Mouse (Mus musculus) embryo, embryonic 9.5 days (tissue): ENCODE data around the gene Ankrd22.

Experiments used
- DNase-seq: peaks from one replicate; pipeline ENCODE4 v3.0.0-alpha.2; 2017; ENCODE audit errors: extremely low spot score

Gene Ankrd22

GRCm38 (mm10) chr19:34095381-34095780, 70.5 kb downstream of the Ankrd22 start:
- no peak for DNase-seq

- no peak for DNase-seq
Measured at GRCm38 (mm10) chr19:34089011-34089680, 76.7 kb downstream of the Ankrd22 start.

GRCm38 (mm10) chr19:34078130-34078529, 87.7 kb downstream of the Ankrd22 start:
- no peak for DNase-seq

GRCm38 (mm10) chr19:34074239-34074638, 91.6 kb downstream of the Ankrd22 start:
- no peak for DNase-seq
